Mouse (Mus musculus) bone marrow, adult 2 months (tissue): ENCODE measurements around the gene Gm128. TPM values are rescaled to one million over a fixed set of nuclear protein-coding genes. Genes with fewer than 3 reads are reported as not detected.

Source experiments
- H3K27ac ChIP-seq: fragments of 200-500 bp; 2 replicates; pipeline ENCODE4 v1.5.1; 2012; ENCODE audit warnings: low read depth, mild to moderate bottlenecking, control low read depth, inconsistent platforms, low read length; ENCODE audit not compliant: control insufficient read depth, poor library complexity, insufficient read depth
- H3K4me1 ChIP-seq: fragments of 200-500 bp; 2 replicates; pipeline ENCODE4 v1.6.1; 2011; ENCODE audit warnings: low read length; ENCODE audit not compliant: control insufficient read depth, insufficient read depth
- H3K4me3 ChIP-seq: fragments of 200-500 bp; replicated peaks from 2 replicates; pipeline ENCODE3; 2011; ENCODE audit warnings: mild to moderate bottlenecking, low read depth, low read length, control low read depth; ENCODE audit not compliant: control insufficient read depth
- CTCF ChIP-seq: fragments of 200-500 bp; IDR thresholded peaks from 2 replicates; pipeline ENCODE4 v1.5.1; 2011; ENCODE audit warnings: low read length, control low read depth; ENCODE audit not compliant: control insufficient read depth, insufficient read depth
- POLR2A ChIP-seq: fragments of 200-500 bp; IDR thresholded peaks from 2 replicates; pipeline ENCODE4 v1.6.1; 2011; ENCODE audit warnings: low read depth, mild to moderate bottlenecking, control low read depth, low read length, borderline replicate concordance; ENCODE audit not compliant: control insufficient read depth
- WGBS: fragments of 180-500 bp; shearing (Covaris S2); methylation state at CpG from one replicate; pipeline ENCODE4 v1.1.7; 2018; 5-methylcytosine and 5-hydroxymethylcytosine counted together
- polyA plus RNA-seq: library from polyadenylated mRNA; stranded (reverse); fragments of >200 nt; gene quantifications from 2 replicates; pipeline ENCODE4 v1.2.4, GENCODE M21; 2011; ENCODE audit warnings: low replicate concordance; ENCODE audit not compliant: missing spikeins, insufficient read depth, insufficient read length

Gm128 gene
- polyA plus RNA-seq, 1 experiment, result not detected

GRCm38 (mm10) chr3:95240900-95241299 lies 498 bp downstream of the Gm128 start:
- no peaks in the 10 kb centered on the region for H3K4me1 ChIP-seq
- no peak overlapping the region for H3K4me3 ChIP-seq
- 60% methylated on average over 17 of the region's 17 CpGs for WGBS
- H3K27ac ChIP-seq, result no peak overlapping the region
- TF ChIP-seq CTCF (no peak), POLR2A (no peak)

GRCm38 (mm10) chr3:95239971-95240370 lies 1.4 kb downstream of the Gm128 start:
- H3K4me1 ChIP-seq, result no peaks in the 10 kb centered on the region
- TF ChIP-seq CTCF (no peak), POLR2A (no peak)
- WGBS, result 90% methylated on average over 12 of the region's 12 CpGs
- H3K4me3 ChIP-seq, result no peak overlapping the region
- H3K27ac ChIP-seq, result no peak overlapping the region

GRCm38 (mm10) chr3:95239022-95239421 lies 2.4 kb downstream of the Gm128 start:
- Histone ChIP-seq H3K27ac (no peak overlapping the region), H3K4me1 (no peaks in the 10 kb centered on the region), H3K4me3 (no peak overlapping the region)
- no peak for TF ChIP-seq CTCF
- no peak for TF ChIP-seq POLR2A
- WGBS, result 81% methylated on average over 6 of the region's 6 CpGs

- no peaks in the 10 kb centered on the region for H3K4me1 ChIP-seq
- H3K4me3 ChIP-seq, result no peak overlapping the region
- TF ChIP-seq CTCF (no peak), POLR2A (no peak)
- 64% methylated on average over 8 of the region's 8 CpGs for WGBS
- H3K27ac ChIP-seq, result no peak overlapping the region
Measured at GRCm38 (mm10) chr3:95237541-95238099, 3.8 kb downstream of the Gm128 start.

GRCm38 (mm10) chr3:95235386-95236301 lies 5.8 kb downstream of the Gm128 start:
- TF ChIP-seq CTCF (no peak), POLR2A (no peak)
- H3K27ac ChIP-seq, result no peak overlapping the region; the same call in 1 of the 2 replicates
- WGBS, result 92% methylated on average over 23 of the region's 23 CpGs
- peaks cover 3% of the 10 kb centered on the region; the same call in 1 of the 2 replicates for H3K4me1 ChIP-seq
- H3K4me3 ChIP-seq, result no peak overlapping the region

- Histone ChIP-seq H3K27ac (no peak overlapping the region), H3K4me3 (no peak overlapping the region), H3K4me1 (peaks cover 4% of the 10 kb centered on the region; the same call in 1 of the 2 replicates)
- TF ChIP-seq CTCF (no peak), POLR2A (no peak)
- WGBS, result 83% methylated on average over 16 of the region's 16 CpGs
Measured at GRCm38 (mm10) chr3:95233303-95233980, 8.0 kb downstream of the Gm128 start.

GRCm38 (mm10) chr3:95232771-95233170 lies 8.6 kb downstream of the Gm128 start:
- TF ChIP-seq POLR2A, result no peak
- no peak for TF ChIP-seq CTCF
- H3K4me1 ChIP-seq, result peaks cover 4% of the 10 kb centered on the region; the same call in 1 of the 2 replicates
- H3K4me3 ChIP-seq, result no peak overlapping the region
- 76% methylated on average over 7 of the region's 7 CpGs for WGBS
- H3K27ac ChIP-seq, result no peak overlapping the region

GRCm38 (mm10) chr3:95231298-95232221 lies 9.8 kb downstream of the Gm128 start, which contains the start of gene Mllt11:
Gene Mllt11, minus strand, starts transcription at chr3:95232171.
- 40% methylated on average over 13 of the region's 13 CpGs for WGBS
- no peak for TF ChIP-seq CTCF
- no peak for TF ChIP-seq POLR2A
- Histone ChIP-seq H3K4me3 (peak within 1 kb of the TSS; percentile 69), H3K27ac (peak within 1 kb of the TSS; percentile 99), H3K4me1 (peaks cover 4% of the 10 kb centered on the region; the same call in 1 of the 2 replicates)
